Mouse (Mus musculus): ENCODE results near the gene Dtx4.

Gene Dtx4

DNA sequence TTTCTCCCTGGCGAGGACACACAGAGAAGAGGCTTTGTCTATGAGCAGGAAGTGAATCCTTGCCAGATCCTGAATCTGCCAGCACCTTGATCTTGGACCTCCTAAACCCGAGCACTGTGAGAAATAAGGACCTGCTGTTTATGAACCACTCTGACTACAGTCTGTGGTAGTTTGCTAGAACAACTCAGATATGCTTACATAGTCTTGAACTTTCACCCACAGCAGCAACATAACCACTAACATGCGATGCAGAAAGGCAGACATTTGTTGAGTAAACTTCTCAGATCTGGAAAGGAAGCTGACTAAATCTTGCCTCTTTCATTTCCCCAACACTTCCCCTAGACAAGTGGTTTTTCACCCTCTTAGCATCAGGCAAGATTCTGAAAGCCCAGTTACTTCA is 29.4 kb downstream of the Dtx4 start:
- CTCF ChIA-PET: no interaction called here

DNA sequence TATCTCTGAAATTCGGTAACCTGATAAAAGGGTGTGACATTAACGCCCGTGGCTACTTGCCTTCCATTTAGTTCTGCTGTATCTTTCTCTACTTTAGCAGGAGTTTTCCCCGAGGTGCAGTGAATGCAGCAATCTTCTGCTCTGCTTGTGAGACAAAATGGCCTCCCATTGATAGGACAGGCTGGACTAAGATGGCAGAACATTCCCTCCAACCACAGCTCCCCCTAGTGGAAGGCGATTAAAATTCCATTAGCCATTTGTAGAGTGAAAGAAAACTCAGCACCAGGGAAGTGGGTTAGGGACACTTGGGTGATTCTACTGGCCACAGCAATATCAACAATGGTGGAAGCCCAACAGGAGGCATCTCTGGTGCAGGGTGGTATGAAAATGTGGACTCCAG is 33.8 kb downstream of the Dtx4 start:
- CTCF ChIA-PET: interaction anchor here (1.6 kb wide), 1 partner anchor 34 kb away, joined by 5 read pairs; the partner anchor contains the start of gene Dtx4

DNA sequence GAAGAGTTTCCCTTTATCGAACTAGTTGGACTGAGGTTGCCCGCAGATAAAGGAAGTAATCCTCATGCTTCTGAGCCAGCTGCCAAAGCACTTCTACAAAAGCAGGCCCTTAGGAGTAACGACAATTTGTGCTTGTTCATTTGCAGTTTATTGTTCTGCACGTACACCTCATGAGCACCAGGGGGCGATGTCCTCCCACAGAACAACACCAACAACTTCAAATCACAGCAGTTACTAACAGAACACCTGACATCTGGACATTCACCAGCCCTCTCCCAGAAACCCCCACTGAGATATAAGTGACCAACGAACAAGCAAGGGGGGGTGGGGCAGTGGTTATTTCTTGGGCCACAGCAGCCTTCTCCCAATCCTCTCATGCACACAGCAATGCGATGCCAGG is 35.0 kb downstream of the Dtx4 start:
- CTCF ChIA-PET: interaction anchor here (0.7 kb wide), 1 partner anchor 332 kb away, joined by 3 read pairs; no protein-coding TSS in a partner anchor

DNA sequence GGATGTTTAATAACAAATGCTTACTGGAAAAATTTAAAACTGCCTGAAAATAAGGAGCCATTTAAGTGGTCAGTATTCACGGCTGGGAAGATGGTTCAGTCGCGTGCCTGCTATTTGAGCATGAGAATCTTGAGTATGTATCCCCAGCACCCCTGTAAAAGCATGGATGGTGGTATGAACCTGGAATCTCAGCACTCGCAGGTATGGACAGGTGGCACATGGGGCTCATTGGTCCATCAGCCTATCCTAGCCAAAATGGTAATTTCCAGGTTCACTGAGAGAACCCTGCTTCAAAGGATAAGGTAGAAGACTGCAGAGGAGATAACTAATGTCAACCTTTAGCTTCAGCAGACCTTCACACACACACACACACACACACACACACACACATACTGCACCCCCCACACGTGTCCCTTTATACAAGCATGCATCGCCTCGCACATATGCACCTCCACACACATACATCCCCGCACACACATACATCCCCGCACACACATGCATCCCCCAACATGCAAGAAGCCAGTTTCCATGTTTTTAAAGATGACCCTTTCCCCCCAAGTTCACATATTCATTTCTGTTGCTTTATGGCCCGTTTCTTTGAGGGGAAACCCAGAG is 35.6 kb downstream of the Dtx4 start:
- CTCF ChIA-PET: no interaction called here

DNA sequence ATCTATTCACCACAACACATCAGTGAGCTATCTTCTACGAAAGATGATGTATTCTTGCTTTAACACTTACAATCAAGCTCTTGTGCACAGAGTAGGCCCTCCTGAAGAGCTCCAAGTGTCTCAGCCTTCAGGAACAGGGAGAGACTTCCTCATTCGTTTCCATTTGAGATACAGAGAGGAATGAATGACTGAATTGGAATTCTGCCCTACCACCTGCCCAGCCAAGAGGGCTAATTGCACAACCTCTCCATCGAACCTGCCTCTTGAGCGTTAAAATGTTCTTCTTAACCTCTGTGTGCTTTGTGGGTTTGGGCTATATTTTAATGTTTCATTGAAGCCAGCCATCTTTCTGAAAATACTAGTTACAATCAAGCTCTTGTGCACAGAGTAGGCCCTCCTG is 36.6 kb downstream of the Dtx4 start:
- CTCF ChIA-PET: interaction anchor here (0.6 kb wide), 1 partner anchor 373 kb away, joined by 3 read pairs; no protein-coding TSS in a partner anchor

DNA sequence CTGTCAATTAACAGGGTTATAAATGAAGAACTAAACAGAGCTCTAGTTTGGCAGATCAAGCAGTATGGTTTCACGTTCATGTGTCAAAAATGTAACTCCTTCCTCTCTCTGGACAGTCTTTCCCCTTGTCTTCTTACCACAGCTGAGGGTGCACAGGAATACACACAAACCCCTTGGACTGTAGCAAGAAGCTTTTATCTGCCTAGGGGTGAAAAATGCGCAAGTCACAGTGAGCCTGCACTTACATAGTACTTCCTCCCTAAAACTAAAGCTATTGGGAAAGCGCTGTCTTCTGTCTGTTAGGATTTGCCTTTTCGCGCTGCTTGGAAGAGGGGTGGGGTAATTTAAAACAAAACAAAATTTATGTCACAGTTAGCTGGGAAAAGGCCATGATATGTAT is 37.1 kb downstream of the Dtx4 start:
- CTCF ChIA-PET: interaction anchor here (0.6 kb wide), 1 partner anchor 45 kb away, joined by 3 read pairs; no protein-coding TSS in a partner anchor

DNA sequence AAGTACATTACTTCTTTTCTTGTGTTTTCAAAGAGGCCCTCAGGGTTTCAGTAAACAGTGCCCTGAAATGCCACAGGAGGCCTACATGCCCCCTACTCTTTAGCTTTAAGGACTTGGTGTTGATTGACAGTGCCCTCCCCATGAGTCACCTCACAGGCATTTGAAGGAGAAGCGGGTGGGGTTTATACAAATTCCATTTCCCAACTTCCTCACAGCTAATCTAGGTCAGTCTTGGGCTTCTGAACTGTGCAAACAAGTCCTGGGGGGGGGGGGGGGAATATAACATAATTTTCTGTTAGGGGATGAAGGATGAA is 37.6 kb downstream of the Dtx4 start:
- CTCF ChIA-PET: interaction anchor here (0.6 kb wide), 1 partner anchor 45 kb away, joined by 3 read pairs; no protein-coding TSS in a partner anchor

DNA sequence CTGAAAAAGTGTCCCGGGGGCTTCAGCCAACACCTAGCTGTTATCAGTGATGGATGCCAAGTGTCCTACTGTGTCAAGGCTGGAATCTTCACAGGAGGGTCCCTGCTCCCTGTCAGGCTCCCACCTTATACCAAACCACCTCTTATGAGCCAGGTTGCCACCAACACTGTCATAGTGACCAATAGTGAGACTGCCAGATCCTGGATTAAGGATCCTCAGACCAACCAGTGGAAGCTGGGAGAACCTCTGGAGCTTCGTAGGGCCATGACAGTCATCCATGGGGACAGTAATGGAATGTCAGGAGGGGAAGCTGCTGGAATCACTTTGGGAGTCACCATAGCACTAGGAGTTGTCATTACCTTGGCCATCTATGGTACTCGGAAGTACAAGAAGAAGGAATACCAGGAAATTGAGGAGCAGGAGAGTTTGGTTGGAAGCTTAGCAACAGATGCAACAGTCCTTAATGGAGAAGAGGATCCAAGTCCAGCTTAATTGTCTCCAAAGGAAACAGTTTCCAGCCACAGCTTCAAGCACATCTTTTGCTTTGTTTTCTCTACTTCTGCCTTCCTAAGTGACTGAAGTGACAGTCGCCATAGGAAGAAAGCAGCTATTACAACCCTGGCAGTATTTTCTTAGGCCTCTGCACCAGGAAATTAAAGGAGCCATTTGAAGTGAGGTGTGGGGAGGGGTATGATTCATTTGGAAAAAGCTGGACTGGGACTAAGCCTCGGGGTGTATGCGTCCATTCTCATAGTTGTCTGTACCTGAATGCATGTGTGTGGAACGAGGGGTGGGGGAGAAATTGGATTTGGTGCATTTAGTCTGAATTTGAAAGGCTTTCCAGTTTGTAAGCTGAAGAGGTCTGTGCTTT is 38.2 kb downstream of the Dtx4 start:
- CTCF ChIA-PET: interaction anchor here (0.6 kb wide), 2 partner anchors 28 to 46 kb away, joined by 3 to 5 read pairs; no protein-coding TSS in a partner anchor

DNA sequence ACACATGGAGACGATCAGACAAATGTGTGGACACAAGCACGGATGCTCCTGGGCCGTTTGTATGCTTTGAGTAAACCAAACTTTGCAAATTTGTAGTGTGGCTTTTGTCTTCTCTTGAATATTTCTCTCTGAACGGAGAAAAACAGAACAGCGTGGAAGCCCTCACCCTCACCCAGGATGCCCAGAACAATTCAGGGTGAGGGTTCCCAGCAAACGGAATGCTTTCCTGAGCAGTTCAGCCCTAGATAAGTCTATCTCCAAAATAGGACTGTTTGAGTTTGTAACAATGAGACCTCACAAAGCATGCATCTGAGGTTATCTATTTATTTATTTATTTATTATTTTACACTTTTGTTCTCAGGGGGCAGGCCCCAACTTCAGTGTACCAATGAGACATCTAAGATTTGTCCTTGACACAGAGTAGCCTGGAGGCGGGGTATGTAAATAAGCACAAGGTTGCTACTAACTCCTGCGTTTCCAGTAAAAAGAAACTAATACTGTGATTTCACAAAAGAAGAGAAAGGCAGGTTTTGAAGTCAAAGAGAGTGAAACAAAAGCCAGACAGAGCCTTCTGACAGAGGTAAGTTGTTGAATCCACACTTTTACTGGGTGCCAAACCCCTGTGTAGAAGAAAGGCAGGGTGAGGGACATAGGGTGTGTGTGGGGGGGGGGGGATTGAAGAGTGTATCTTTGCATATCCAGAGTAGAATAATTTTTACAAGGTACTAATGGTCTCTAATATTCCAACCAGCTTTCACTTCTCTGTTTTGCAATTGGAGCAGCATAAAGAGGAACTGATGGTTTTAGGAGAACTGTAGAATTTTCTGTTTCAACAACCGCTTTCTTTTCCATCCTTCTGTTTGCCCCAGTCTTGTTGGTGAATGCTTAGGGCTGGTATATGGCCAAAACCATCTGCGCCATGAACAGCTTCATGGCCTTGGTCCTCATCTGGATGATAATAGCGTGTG is 40.7 kb downstream of the Dtx4 start, which contains the start of gene Mpeg1:
Mpeg1 (plus strand) TSS at position 498 of the 968 bp plus-strand sequence.
- CTCF ChIA-PET: no interaction called here

DNA sequence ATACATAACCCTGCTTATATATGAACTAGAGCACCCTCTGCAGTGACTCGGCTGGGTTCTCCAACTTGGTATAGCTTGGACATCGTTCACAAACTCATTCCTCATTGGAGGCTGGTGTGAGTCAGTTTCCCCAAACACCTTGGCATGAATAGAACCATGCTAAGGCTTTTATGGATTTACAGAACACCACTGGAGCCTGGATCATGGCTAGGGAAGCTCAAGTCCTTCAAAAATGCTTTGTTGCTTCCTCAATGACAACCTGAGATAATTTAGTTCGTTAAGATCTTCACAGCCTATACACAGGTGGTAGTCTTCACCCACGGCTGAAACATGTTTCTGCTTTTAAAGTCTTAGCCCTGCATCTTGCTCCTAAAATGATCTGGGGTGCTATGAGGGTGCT is 41.7 kb downstream of the Dtx4 start:
- CTCF ChIA-PET: interaction anchor here (0.6 to 0.8 kb wide), 2 partner anchors 26 to 43 kb away, joined by 3 to 6 read pairs; no protein-coding TSS in a partner anchor

DNA sequence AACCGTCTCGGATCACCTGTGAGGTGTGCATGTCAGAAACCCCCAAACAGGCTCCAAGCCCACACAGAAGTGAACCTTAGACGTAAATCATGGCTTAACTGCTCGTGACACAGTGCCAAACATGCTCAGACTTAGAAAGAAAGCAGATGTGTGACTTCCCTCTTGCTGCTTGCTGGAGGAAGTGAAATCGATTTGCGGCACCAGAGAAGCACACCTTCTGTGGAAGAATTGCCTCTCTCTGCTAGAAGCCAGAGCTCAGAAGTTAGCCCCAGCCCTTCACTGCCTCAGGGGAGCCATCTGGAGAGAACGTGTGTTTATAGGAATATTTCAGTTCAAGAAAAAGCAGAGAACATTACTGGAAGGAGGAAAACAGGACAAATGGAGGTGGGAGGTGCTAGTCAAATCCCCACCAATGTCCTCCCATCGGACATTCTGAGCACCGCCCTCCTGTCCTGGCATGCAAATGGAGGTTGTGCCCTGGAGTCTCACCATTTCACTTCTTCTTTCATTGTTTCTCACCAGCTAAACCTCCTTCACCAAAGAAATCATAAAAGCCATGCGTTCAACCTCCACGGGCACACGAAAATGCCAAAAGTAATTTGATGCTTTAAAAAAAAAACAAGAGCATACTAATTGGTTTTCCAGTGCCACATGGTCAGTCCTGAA is 43.7 kb downstream of the Dtx4 start:
- CTCF ChIA-PET: no interaction called here

DNA sequence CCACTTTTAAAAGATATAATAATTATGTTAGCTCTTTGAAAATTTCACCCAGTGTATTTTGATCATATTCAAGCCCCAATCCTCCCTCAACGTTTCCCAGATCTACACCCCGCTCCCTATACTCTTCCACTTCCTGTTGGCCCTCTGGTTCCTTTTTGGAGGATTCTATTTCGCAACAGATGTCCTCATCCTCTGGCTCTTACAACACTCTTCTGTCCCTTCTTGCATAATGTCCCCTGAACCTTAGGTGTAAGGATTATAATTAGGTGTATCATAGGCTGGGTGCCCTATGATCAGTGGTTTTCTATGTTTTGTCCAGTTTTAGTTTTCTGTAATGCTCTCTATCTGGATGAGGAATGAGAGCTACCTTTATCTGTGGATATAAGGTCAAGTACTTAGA is 56.2 kb downstream of the Dtx4 start:
- CTCF ChIA-PET: no interaction called here

DNA sequence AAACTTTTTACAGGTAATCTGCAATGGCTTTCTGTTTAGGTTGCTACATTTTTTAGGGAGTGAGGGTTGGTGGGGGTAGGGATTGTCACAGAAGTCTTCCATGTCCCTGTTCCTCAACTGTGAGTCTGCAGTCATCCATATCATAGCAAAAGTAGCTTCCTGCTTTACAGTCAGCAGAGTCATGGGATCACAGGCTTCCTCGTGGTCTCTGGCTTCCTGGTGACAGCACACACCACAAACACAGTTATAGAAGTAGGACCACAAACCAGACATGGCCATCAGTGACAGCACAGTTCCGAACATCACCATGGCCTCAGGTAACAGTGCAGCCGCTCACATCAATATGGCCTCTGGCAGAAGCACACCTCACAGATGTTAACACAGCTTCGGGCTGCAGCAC is 58.7 kb downstream of the Dtx4 start:
- CTCF ChIA-PET: no interaction called here

DNA sequence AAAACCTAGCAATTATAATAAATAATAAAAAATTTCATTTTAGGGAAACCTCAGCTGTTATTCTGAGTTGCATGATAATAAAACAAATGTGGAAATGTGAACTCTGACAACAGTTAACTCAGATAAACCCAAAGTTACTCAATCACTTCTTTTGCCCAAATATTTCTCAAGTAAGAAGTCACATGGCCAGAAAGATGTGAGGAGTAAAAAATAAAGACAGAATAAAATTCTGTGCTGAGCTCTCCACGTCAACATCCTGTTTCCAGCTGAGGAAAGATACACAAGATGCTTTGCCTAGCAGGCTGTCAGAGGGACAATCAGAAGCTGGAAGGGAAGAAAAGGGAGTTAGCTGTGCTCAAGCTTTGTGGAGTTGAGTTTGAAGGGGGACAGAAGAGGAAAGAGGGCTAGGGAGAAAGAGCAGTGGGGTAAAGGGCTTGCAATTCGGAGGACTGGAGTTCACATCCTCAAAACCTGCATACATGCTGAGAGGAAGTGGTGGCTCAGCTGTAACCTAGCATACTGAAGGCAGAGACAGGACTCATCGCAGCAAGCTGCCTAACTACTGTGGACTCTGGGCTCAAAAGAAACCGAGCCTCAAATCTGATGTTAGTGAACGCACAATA is 61.0 kb downstream of the Dtx4 start:
- CTCF ChIA-PET: no interaction called here

DNA sequence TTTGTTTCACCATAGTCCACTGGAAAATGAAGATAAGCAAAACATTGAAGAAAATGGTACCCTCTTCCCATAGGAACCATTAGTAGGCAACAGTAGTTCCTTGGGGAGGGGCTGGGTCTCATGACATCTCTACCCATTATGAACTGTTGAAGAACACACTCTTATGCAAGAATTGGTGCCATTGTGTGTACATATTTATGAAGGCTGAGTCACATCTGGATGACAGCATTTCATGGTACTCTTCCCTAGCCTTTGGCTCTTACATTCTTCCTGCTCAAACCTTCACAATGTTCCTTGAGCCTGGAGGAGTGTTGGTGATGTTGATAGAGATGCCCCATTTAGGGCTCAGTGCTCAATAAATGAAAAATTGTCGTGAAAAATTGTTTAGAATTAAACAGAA is 61.7 kb downstream of the Dtx4 start:
- CTCF ChIA-PET: no interaction called here

DNA sequence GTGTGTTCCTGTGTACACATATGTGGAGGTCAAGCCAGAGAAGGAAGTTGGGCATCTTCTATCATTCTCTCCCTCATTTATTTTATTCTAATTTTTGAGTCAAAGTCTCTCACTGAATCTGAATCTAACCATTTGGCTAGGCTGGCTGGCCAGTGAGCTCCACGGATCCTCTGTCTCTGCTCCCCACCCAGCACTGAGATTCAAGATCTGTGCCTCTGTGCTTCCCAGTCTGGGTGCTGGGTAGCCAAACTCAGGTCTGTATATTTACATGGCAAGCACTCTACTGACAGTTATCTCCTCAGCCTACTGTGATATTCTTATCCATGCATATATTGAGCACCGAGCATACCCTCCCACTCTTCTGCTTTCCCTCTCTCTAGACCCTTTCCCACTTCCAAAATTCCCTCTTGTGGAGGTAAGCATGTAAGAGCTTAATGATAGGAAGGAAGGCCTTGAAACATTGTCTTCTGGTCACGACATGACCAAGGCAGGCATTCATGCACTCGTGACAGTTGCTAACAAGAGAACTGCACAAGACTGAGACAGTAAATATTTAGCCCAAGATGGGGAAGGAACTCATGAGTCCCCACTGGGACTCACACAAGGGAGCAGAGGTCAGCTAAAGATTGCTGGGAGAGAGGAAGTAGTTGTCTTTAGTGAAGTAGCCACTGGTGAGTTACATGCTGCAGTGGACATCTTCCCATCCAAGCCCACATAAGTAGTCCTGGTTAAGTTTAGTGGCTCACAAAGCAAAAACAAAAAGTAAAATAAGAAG is 65.3 kb downstream of the Dtx4 start:
- CTCF ChIA-PET: interaction anchor here (0.7 to 1.2 kb wide), 2 partner anchors 26 to 65 kb away, joined by 3 to 5 read pairs; no protein-coding TSS in a partner anchor

DNA sequence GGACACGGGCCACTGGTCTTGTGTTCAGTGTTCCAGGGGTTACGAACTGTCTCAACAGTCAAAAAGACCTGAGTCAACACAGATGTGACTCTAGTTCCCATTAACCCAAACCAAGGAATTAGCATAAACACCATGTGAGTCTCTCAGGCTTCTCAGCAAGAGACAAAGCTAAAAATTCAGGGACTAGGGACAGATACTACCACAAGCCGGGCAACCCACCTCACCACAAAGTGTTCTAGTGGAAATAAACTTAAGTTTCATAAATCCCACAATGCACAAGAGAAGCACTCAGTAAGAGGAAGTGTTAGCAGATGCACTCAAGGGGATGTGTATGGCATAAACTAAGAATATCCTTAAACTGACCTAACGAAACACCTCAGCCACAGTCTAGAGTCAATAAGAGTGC is 66.2 kb downstream of the Dtx4 start:
- CTCF ChIA-PET: interaction anchor here (0.7 kb wide), 1 partner anchor 27 kb away, joined by 5 read pairs; no protein-coding TSS in a partner anchor

DNA sequence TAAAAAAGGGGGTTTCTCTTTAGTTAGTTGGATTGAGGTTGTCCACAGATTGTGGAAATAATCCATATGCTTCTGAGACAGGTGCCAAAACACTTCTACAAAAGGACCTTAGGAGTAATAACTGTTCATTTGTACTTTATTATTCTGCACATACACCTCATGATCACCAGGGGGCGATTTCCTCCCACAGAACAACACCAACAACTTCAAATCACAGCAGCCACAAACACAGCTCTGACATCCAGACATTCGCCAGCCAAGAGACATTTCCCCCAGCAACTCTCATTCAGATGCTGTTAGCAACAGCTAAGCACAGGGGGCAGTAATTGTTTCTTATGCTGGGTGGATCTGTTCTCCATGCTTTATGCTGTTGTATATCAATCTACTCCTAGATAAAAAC is 68.2 kb downstream of the Dtx4 start:
- CTCF ChIA-PET: no interaction called here

DNA sequence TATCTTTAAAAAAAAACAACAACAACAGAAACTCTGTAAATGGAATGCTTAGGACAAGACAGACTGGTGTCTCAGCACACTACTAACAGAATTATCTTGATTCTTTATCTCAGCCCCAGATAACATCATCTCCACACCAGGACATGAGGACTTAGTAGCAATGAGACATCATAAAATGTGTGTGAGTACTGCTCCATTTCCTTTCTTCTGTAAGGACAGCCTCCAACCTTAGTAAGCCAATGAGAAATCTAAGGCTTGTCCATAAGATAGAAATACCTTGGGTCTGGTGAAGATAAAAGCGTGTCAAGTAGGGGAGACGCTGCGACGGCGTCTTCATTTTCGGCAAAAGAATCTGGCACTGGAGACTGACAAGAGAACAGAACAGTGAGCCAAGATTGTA is 73.6 kb downstream of the Dtx4 start, which contains the start of gene Pfpl:
Pfpl (plus strand) TSS at position 301 of the 400 bp plus-strand sequence.
- CTCF ChIA-PET: no interaction called here

DNA sequence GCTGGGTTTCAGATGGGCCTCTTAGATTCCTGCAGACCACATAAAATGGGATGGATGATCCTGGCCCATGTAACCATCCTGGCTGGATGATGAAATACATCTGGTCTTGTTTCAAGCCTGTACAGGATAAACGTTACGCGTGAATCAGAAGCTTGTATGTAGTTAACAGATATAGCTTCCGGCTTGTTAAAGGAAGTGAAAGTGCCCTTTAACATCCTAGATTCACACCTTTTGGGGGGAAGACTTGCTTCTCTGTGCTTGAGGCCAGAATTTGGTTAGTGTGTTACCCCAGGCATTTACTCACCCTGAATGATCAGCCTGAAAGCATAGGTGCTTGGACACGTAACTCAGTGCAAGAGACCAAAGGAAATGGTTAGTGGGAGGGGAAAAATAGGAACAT is 74.2 kb downstream of the Dtx4 start:
- CTCF ChIA-PET: no interaction called here
